Mouse (Mus musculus) embryonic facial prominence, embryonic 12.5 days (tissue): ENCODE results near the gene Hpcal1. TPM values are rescaled to one million over a fixed set of nuclear protein-coding genes. Genes with fewer than 3 reads are reported as not detected.

Experiments
- ATAC-seq: fragments of 200-750 bp; cut with Nextera tagmentation; 2 replicates; pipeline ENCODE4 v1.8.0; 2017; ENCODE audit not compliant: insufficient number of reproducible peaks, insufficient read depth, low FRiP score, low TSS enrichment
- H3K27ac ChIP-seq: fragments of 300-500 bp; sonication (generic); 2 replicates; pipeline ENCODE4 v1.5.1; 2016; ENCODE audit warnings: mild to moderate bottlenecking
- H3K27me3 ChIP-seq: fragments of 300-500 bp; sonication (generic); 2 replicates; pipeline ENCODE4 v1.6.1; 2016; ENCODE audit warnings: mild to moderate bottlenecking, moderate library complexity
- H3K36me3 ChIP-seq: fragments of 300-500 bp; sonication (generic); 2 replicates; pipeline ENCODE4 v1.6.1; 2016; ENCODE audit warnings: mild to moderate bottlenecking
- H3K4me1 ChIP-seq: fragments of 300-500 bp; sonication (generic); 2 replicates; pipeline ENCODE4 v1.6.1; 2016
- H3K4me2 ChIP-seq: fragments of 300-500 bp; sonication (generic); replicated peaks from 2 replicates; pipeline ENCODE4 v1.6.1; 2016; ENCODE audit warnings: mild to moderate bottlenecking, moderate library complexity
- H3K4me3 ChIP-seq: fragments of 300-500 bp; sonication (generic); 2 replicates; pipeline ENCODE4 v1.5.1; 2016; ENCODE audit warnings: mild to moderate bottlenecking
- H3K9ac ChIP-seq: fragments of 300-500 bp; sonication (generic); 2 replicates; pipeline ENCODE4 v1.6.1; 2016; ENCODE audit warnings: mild to moderate bottlenecking, moderate library complexity
- H3K9me3 ChIP-seq: fragments of 300-500 bp; sonication (generic); 2 replicates; pipeline ENCODE4 v1.6.1; 2016; ENCODE audit warnings: mild to moderate bottlenecking, moderate library complexity
- WGBS: fragments of 180-500 bp; shearing (Covaris S2); methylation state at CpG from one replicate; pipeline ENCODE4 v1.1.7; 2016; 5-methylcytosine and 5-hydroxymethylcytosine counted together
- polyA plus RNA-seq: library from polyadenylated mRNA; unstranded; fragments of >200 nt; fragmentation: Nextera tagmentation; extraction: Ambion mirVana; gene quantifications from 2 replicates; pipeline ENCODE4 v1.2.1, GENCODE M21; 2016

The Hpcal1 gene
- polyA plus RNA-seq, 1 experiment from 2014 or later = 39.5 TPM

DNA sequence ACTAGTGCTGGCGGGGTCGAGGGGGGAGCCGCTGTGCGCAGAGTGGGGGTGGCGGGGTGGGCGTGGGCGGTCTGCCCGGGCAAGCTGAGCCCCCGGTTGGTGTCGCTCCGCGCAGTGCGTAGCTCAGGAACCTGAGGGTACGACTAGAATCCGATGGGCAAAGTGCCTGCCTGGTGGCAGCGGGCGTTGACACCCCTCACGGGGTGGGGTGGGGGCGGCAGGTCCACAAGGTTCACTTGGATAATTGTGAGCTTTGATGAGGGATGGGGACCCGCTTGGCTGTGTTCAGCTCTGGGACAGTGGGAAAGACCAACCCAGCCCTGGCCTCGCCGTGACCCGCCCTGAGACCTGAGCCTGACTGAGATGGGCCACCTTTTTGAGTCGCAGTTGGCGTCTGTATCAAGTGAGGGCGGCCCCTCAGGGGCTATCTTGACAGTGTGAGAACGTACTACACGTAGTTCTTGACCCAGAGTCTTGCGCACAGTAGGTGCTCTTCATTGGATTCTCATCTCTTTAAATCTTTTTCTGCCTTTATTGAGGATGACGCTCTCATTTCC lies 742 bp downstream of the Hpcal1 start:
- H3K9me3 ChIP-seq = no peaks in the 10 kb centered on the region
- no peak overlapping the region for H3K27ac ChIP-seq
- H3K4me2 ChIP-seq = peak overlapping the region; percentile 92
- H3K4me3 ChIP-seq = peak overlapping the region; percentile 72
- H3K4me1 ChIP-seq = peaks cover 25% of the 10 kb centered on the region; the same call in 1 of the 2 replicates
- ATAC-seq = peak; percentile 22
- peak overlapping the region; percentile 72 for H3K9ac ChIP-seq
- 2% methylated on average over 30 of the region's 30 CpGs for WGBS
- no peaks in the 10 kb centered on the region for H3K27me3 ChIP-seq
- H3K36me3 ChIP-seq = no peaks in the 10 kb centered on the region

DNA sequence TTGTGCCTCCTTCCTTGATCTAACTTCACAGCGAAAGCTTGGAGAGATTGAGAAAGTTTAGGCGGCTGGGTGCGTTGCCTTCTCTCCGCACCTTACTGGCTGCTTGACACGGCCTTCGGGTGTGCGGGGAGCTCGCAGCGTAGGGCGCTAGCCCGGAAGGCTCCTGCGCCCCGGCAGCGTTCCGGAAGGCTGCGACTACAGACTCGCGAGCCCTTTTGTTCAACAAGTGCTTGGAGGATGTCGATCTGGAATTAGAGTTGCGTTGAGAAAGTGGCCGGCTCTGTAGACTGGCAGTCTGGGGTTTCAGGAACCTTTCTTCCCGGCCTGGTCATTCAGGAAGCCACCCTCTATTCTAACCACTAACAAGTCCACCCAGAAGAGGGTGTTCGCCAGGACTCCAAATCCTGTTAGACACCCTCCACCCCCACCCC lies 1.2 kb downstream of the Hpcal1 start:
- no peaks in the 10 kb centered on the region for H3K9me3 ChIP-seq
- H3K9ac ChIP-seq = peak overlapping the region; percentile 72
- no peaks in the 10 kb centered on the region for H3K27me3 ChIP-seq
- H3K27ac ChIP-seq = no peak overlapping the region
- no peak for ATAC-seq
- no peaks in the 10 kb centered on the region for H3K36me3 ChIP-seq
- under 1% methylated on average over 23 of the region's 23 CpGs for WGBS
- H3K4me3 ChIP-seq = peak overlapping the region; percentile 72
- H3K4me2 ChIP-seq = peak overlapping the region; percentile 92
- peaks cover 25% of the 10 kb centered on the region; the same call in 1 of the 2 replicates for H3K4me1 ChIP-seq

DNA sequence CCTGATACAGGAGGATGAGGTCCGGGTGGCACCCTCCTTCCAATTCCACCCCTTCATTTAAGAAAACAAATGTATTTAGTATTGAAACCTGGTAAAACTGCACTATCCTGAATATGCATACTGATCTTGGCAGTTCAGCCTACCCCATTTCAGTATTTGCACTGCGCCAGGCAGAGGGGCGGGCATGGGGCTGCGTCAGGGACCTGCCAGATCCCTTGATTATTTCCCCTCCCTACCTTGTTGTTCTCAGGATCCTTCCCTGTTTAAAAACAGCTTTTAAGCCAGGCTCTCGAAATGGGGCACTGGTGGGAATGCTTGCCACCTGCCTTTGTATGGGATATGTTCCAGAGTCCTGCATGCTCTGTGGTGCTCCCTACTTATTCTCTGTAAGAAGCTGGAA lies 1.7 kb downstream of the Hpcal1 start:
- Histone ChIP-seq H3K4me1 (peaks cover 25% of the 10 kb centered on the region; the same call in 1 of the 2 replicates), H3K9me3 (no peaks in the 10 kb centered on the region), H3K27ac (no peak overlapping the region), H3K36me3 (no peaks in the 10 kb centered on the region), H3K4me3 (peak overlapping the region; percentile 72), H3K9ac (peak overlapping the region; percentile 72), H3K27me3 (no peaks in the 10 kb centered on the region), H3K4me2 (peak overlapping the region; percentile 92)
- no peak for ATAC-seq
- WGBS = 42% methylated on average over 5 of the region's 5 CpGs

DNA sequence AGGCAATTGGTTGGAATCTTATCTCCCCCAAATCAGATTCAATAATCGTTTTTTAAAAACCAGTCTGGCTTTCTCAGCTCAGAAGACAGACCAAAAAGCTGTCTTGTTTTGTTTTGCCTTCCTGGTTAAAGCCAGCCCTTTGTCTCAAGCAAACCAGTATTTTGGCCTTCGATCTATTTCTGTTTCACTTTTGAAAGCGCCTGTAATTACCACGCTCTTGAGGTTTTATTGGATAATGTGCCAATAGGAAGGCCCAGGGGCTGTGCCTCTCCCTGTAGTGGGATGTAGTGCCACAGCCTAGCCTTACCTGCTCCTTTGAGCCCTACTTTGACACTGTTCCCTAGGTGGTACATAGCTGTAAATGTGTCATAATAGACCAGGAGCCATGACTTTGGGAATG lies 2.3 kb downstream of the Hpcal1 start:
- no peak for ATAC-seq
- Histone ChIP-seq H3K4me2 (no peak overlapping the region), H3K9ac (no peak overlapping the region), H3K4me1 (peaks cover 25% of the 10 kb centered on the region; the same call in 1 of the 2 replicates), H3K27me3 (no peaks in the 10 kb centered on the region), H3K4me3 (no peak overlapping the region), H3K9me3 (no peaks in the 10 kb centered on the region), H3K36me3 (no peaks in the 10 kb centered on the region), H3K27ac (no peak overlapping the region)
- 61% methylated on average over 4 of the region's 4 CpGs for WGBS

DNA sequence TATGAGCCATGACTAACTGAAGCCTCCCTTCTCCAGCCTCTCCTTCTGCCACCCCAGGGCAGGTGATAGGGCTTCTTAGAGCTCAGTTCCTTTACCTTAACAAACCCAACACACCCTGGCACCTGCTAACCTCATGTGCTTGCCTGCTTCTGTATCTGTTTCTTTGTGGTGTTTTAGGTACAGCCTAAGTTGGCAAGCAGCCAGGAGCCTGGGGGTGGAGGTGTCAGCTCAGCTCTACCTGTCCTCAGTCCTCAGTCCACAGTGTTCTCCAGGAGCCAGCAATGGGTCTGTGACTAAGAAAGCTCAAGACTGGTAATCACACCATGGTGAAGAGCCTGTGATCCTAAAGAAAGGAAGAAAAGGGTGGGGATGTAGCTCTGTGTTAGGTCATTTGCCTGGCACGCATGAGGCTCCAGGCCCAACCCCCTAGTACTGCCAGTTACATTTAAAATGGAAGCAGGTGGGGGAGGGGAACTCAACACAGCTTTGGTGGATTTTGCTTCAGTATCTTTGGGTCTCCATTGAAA lies 4.0 kb downstream of the Hpcal1 start:
- Histone ChIP-seq H3K4me1 (peaks cover 37% of the 10 kb centered on the region), H3K27ac (no peak overlapping the region), H3K4me3 (no peak overlapping the region)

DNA sequence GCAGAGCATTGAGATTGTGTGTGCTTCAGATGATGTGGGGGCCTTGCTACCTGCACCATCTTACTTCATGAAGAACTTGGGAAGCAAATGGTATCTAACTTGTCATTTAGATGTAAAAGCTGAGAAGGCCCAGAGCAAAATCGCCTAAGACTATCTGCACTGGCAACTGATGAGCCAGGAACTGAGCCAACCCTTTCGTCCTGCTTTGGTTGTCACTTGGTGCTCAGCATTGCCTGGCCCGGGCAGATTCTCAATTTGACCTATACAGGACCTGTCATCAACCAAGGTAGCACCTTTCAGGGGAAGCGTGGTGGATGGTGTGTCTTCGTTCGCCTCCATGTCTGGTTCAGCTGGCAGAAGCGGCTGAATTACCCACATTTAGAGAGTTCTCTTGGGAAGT lies 5.7 kb downstream of the Hpcal1 start:
- WGBS = 80% methylated on average over 7 of the region's 7 CpGs
- ATAC-seq = no peak
- no peak overlapping the region for H3K4me3 ChIP-seq

More for the DNA sequence above, 4.0 kb downstream of the Hpcal1 start:
- H3K9me3 ChIP-seq = no peaks in the 10 kb centered on the region
- no peak overlapping the region for H3K9ac ChIP-seq
- H3K4me2 ChIP-seq = no peak overlapping the region
- ATAC-seq = no peak
- H3K36me3 ChIP-seq = no peaks in the 10 kb centered on the region
- 70% methylated on average over 1 of the region's 1 CpGs for WGBS
- no peaks in the 10 kb centered on the region for H3K27me3 ChIP-seq

DNA sequence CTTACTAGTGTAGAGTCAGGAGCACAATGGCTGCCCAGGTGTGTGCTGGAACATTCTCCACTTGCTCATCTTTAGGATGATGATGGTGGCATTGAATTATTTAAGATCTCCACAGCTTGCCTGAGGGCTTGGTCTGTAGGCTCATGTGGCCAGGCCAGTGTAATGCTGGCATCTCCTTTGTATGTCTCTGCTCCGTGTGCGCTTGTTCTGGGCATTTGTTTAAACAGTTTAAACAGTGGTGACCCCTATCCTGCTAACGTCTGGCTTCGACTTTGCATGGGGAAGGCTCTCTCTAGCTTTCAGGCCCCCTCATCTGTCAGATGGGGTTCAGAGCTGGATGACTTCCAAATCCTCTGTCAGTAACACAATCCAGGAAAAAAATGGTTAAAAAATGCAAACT lies 8.3 kb downstream of the Hpcal1 start:
- 39% methylated on average over 4 of the region's 4 CpGs for WGBS
- peaks cover 27% of the 10 kb centered on the region for H3K4me1 ChIP-seq
- H3K4me3 ChIP-seq = no peak overlapping the region
- H3K9me3 ChIP-seq = no peaks in the 10 kb centered on the region
- no peak overlapping the region for H3K27ac ChIP-seq
- H3K36me3 ChIP-seq = no peaks in the 10 kb centered on the region
- H3K4me2 ChIP-seq = no peak overlapping the region
- ATAC-seq = no peak
- H3K27me3 ChIP-seq = no peaks in the 10 kb centered on the region
- no peak overlapping the region for H3K9ac ChIP-seq

More for the DNA sequence above, 5.7 kb downstream of the Hpcal1 start:
- peaks cover 39% of the 10 kb centered on the region for H3K4me1 ChIP-seq
- no peaks in the 10 kb centered on the region for H3K36me3 ChIP-seq
- H3K27me3 ChIP-seq = no peaks in the 10 kb centered on the region
- no peaks in the 10 kb centered on the region for H3K9me3 ChIP-seq
- H3K4me2 ChIP-seq = no peak overlapping the region
- no peak overlapping the region for H3K9ac ChIP-seq
- H3K27ac ChIP-seq = no peak overlapping the region

DNA sequence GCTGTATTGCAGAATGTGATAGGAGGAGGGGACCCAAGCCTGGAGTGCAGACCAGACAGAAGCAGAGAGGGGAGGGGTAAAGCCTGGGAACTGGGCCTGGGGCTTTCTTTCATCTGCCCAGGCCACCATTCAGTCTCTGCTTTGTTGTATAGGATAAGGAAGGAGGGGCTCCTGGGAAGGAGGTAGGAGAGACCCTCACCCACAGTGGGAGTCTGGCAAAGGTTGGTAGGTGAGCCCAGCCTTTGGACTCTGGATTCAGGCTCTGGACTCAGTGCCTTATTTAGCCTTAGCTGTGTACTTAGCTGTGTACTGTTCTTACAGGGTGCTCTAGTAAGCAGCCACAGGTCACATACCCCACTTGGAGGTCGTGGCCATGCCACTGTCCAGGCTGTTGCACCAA lies 8.8 kb downstream of the Hpcal1 start:
- Histone ChIP-seq H3K9me3 (no peaks in the 10 kb centered on the region), H3K4me1 (peaks cover 23% of the 10 kb centered on the region), H3K4me3 (no peak overlapping the region), H3K9ac (no peak overlapping the region), H3K27me3 (no peaks in the 10 kb centered on the region), H3K36me3 (no peaks in the 10 kb centered on the region), H3K4me2 (no peak overlapping the region), H3K27ac (no peak overlapping the region)
- no peak for ATAC-seq
- 81% methylated on average over 1 of the region's 1 CpGs for WGBS

DNA sequence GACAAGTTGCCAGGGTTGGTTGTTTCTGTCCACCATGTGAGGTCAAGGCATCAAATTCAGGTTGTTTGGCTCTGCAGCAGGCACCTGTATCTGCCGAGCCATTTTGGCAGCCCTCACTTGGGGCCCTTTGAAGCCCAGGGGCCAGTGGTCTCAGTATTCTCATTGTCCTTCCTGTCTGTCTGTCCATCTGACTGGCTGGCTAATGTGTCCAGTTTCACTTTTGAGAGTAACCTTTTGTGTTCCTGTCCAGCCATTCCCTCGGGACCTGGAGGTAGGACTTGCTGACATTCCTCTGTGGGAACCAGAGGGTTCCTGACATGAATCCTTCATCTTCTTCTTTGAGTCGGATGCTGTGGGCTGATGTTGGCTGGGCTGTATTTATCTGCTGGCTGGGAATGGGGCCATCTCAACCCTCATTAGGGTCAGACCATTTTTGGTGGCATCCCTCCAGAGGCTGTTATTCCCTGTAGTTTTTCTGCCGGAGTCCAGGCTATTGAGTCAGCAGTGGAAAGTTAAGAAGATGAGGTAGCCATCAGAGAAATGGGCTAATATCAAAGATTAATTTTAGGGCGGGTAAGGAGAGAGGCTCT lies 10.6 kb downstream of the Hpcal1 start:
- H3K9ac ChIP-seq = no peak overlapping the region
- no peaks in the 10 kb centered on the region for H3K9me3 ChIP-seq
- peaks cover 16% of the 10 kb centered on the region for H3K4me1 ChIP-seq
- H3K36me3 ChIP-seq = no peaks in the 10 kb centered on the region
- no peak for ATAC-seq
- WGBS = 72% methylated on average over 5 of the region's 5 CpGs
- no peaks in the 10 kb centered on the region for H3K27me3 ChIP-seq
- no peak overlapping the region for H3K4me3 ChIP-seq
- H3K4me2 ChIP-seq = no peak overlapping the region
- no peak overlapping the region for H3K27ac ChIP-seq

DNA sequence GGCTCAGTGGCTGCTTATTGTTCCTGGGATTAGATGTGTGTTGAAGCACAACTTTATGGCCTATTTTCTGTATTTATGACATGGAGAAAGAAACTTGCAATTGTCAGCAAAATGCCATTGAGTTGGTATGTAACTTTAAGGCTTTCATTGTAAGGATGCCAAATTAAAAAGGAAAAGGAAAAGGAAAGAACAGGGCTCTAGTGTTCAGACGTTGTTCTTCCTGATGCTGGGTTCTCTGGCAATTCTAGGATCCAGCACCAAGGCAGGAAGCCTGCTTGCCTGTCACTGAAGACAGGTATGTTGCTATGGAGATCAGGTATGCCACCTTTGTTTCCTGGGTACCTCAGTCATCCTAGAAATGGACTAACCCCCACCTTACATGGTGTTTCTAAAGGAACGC lies 11.1 kb downstream of the Hpcal1 start:
- H3K27ac ChIP-seq = no peak overlapping the region
- no peak for ATAC-seq
- H3K9ac ChIP-seq = no peak overlapping the region
- peaks cover 16% of the 10 kb centered on the region for H3K4me1 ChIP-seq
- H3K4me2 ChIP-seq = no peak overlapping the region
- H3K4me3 ChIP-seq = no peak overlapping the region
- no peaks in the 10 kb centered on the region for H3K36me3 ChIP-seq
- no peaks in the 10 kb centered on the region for H3K27me3 ChIP-seq
- no peaks in the 10 kb centered on the region for H3K9me3 ChIP-seq
- 70% methylated on average over 2 of the region's 2 CpGs for WGBS

DNA sequence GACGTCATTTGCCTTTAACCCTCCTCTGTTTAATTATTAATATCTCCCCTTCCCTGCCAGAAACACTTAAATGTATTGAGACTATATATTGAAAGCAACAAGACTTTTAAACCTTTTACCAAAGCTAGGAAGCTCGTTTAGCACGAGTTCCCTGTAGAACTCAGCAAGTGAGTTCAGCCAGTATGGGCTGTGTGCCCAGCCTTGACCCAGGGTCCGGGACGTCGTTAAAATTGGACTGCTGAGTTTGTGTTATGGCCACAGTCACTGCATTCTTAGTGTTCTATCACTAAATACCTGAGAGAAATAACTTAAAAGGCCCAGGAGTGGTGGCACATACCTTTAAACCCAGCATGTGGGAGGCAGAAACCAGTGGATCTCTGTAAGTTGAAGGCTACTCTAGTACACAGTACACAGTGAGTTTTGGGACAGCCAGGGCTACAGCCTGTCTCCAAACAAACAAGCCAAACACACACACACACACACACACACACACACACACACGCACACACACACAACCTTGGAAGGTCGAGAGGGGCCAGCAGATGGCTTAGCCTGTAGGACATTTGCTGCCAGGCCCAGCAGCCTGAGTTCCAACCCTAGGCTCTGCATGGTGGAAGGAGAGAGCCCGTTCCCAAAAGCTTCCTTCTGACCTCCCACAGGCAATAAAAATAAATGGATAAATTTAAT lies 11.7 kb downstream of the Hpcal1 start:
- Histone ChIP-seq H3K4me3 (no peak overlapping the region), H3K36me3 (no peaks in the 10 kb centered on the region), H3K27ac (no peak overlapping the region), H3K4me1 (peaks cover 16% of the 10 kb centered on the region), H3K4me2 (no peak overlapping the region), H3K27me3 (no peaks in the 10 kb centered on the region), H3K9me3 (no peaks in the 10 kb centered on the region), H3K9ac (no peak overlapping the region)
- WGBS = 76% methylated on average over 9 of the region's 9 CpGs
- no peak for ATAC-seq

DNA sequence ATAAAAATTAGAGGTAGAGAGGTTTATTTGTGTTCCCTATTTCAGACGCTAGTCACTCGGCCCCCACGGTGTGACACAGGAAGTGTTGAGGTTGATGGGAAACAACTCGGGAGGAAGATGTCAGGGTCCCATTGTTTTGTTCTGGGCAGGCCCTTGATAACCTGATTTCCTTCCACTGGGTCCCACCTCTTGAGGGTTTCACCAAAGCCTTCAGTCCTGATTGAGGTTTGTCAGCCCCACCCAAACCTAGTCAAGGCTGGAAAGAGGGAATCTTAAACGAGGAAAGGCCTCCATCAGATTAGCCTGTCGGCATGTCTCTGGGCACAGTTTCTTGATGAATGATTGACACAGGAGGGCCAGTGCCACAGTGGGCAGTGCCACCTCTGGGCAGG lies 12.3 kb downstream of the Hpcal1 start:
- Histone ChIP-seq H3K36me3 (no peaks in the 10 kb centered on the region), H3K4me2 (no peak overlapping the region), H3K27me3 (no peaks in the 10 kb centered on the region), H3K4me3 (no peak overlapping the region), H3K9ac (no peak overlapping the region), H3K9me3 (no peaks in the 10 kb centered on the region), H3K27ac (no peak overlapping the region), H3K4me1 (peaks cover 16% of the 10 kb centered on the region)
- 79% methylated on average over 6 of the region's 6 CpGs for WGBS
- ATAC-seq = no peak
